Mouse (Mus musculus) cerebellum, adult (tissue): ENCODE measurements at regions not wholly inside any gene's neighbourhood (a gene's known extent, or its start where the extent isn't known, plus 50 kb on each side); places are given as distances from the start of the nearest gene placed in this dataset.

Experiments used
- ATAC-seq: cut with Nextera tagmentation; 2 replicates; pipeline ENCODE4 v1.9.2; 2017; ENCODE audit warnings: mild to moderate bottlenecking, moderate library complexity, mixed read lengths; ENCODE audit not compliant: insufficient number of reproducible peaks, low FRiP score, low TSS enrichment

DNA sequence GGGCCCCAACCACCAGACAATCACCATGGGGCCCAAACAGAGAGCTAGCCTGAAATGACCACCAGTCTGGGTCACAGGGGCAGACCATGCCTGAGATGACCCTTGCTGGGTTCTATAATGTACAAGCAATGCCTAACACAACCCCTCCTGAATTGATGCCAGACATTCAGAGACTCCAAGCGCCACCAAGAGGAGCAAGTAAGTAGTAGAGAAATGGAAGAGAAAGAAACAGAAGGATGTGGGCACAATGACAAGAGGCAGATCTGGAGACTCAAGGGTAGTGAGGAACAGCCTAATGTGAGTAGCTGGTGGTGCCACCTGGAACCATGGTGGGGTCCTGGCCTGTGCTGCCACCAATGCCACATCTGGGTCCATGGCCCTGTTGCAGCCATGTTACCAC lies 566.6 kb upstream of the Adamts9 start:
- ATAC-seq = no peak

DNA sequence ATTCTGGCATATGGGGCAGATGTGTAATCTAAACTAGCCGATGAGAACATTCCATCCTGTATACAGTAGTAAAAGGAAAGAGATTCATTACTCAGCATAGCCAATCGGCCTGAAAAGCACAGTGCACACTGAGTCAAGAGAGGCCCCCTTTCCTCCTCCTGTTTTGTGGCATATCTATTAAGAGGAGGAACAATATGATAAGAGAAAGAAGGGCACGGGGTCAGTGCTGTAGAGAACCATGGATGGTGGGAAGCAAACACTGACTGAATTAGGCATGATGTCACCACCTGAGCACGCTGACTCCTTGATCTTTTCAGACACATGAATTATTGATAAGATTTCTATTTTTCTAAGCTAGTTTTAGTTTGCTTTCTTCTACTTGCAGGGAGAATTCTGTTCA lies 554.5 kb upstream of the Adamts9 start:
- ATAC-seq = no peak

DNA sequence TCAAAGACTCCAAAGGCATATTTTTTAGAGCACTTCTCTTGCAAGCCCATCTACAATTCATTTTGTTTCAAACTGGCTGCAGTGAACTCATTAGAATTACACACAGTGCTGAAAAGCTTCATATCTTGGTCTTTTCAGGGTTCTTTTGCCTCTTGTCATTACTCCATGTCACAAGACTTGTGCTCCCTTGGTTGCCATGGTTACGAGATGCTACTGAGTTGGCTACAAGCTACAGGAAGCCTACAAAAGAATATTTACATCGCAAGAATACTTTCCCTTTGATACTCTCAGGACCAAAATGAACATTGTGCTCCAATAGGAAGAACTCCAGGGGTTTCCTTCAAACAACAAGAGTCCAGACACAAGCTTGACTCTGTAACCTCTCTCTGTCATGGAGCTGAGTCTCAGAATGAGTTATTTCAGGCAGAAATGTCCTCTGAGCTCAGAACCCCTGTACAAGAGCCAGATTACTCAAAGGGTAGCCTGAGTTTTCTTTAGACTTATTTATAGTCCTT lies 545.2 kb upstream of the Adamts9 start:
- ATAC-seq = no peak

DNA sequence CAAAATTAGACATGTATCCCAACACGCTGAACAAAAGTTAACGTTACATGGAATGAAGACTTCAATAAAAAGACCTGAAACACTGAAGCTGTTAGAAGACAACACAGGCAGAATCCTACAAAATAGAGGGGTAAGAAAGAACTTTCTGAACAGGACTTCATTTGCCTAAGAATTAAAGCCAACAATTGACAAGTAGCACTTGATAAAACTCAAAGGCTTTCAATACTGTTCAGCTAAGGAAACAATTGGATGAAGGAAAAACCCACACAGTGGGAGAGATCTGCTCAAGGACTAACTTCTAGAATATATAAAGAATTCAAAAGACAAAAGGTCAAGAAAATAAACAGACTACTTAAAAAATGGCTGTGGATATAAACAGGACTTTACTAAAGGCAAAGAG lies 535.2 kb upstream of the Adamts9 start:
- ATAC-seq = no peak

DNA sequence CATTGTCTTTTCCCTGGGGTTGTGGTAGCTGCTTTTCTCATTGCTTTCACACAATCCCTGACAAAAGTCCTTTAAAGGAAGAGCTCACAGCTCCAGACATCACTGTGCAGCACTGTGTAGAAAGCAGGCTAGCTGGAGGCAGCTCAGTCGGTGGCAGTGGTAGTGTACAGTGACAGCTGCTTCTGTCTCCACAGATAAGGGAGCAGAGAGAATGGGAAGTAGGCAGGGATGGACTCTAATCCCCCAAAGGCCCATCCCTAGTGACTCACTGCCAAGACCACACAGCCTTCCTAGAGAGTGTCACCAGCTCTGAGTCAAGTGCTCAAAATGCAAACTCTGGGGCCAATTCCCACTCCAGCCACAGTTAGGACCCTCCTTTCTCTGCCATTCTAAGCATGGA lies 531.7 kb upstream of the Adamts9 start:
- ATAC-seq = no peak

DNA sequence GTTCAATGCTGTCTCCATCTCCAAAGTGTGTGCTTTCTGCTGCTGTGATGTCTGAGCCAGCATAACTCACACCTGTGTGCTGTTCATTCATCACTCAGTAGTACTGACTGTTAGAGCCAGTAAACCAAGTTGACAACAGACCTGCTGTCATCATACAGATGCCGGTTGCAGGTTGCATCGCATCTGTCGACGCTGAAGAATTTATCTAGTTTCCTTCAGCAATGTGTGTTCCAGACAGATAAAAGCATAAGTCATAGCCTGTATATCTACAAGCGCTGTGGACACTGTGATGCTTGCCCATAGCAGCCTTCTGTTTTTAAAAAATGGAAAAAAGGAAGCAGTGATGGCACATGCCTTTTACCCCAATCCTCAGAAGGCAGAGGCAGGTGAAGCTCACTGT lies 524.6 kb upstream of the Adamts9 start:
- no peak for ATAC-seq

DNA sequence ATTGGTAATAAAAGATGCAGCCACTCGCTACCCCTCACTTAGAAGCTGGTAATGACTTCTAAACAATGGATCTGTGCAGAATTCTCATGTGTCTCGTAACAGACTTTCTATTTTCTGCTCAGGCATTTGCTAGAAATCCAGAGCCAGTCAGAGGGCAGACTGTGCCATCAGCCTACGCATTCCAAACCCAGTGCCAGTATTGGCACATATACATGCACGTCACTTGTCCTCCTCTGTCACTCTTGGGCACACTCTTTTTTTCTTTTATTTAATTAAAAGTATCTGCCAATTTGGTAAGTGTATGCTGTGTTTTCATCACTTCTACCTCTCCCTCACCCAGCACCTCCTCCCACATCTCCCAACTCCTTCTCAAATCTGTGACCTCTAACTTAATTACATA lies 519.6 kb upstream of the Adamts9 start:
- ATAC-seq = no peak

DNA sequence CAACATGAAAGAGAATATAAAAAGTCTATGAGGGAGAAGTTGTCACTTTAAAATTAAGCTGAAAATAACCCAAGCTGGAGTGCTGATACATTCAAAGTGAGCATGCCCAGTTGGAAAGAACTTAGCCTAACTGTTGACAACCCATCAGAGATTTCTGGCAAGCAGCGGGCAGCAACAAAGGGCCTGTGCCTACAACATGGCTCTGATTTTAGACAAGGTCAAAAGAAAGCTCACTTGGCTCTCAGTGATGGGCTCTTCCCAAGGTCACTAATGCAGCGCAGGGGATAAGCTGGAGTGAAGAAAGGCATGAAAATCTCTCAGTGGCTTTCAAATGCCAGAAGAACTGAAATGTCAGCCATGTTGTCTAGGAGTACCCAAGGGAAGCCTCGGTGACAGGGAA lies 518.1 kb upstream of the Adamts9 start:
- no peak for ATAC-seq

DNA sequence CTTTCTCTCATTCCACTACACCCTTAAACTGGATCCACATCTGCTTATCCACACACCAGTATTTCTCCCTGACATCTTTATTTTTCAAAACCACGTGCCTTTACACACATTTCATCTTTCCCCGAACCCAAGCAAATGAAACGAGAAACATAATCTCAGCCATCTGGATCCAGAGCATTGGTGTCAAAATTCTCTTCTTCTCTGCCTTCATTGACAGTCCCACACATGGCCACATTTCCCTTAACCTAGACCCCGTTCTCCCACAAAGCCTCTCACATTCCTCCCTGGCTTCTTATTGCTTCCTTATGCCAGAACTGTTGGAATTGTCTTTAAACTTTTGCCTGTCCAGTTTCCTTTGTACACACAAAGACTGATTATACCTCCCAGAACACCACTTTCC lies 514.3 kb upstream of the Adamts9 start:
- no peak for ATAC-seq

DNA sequence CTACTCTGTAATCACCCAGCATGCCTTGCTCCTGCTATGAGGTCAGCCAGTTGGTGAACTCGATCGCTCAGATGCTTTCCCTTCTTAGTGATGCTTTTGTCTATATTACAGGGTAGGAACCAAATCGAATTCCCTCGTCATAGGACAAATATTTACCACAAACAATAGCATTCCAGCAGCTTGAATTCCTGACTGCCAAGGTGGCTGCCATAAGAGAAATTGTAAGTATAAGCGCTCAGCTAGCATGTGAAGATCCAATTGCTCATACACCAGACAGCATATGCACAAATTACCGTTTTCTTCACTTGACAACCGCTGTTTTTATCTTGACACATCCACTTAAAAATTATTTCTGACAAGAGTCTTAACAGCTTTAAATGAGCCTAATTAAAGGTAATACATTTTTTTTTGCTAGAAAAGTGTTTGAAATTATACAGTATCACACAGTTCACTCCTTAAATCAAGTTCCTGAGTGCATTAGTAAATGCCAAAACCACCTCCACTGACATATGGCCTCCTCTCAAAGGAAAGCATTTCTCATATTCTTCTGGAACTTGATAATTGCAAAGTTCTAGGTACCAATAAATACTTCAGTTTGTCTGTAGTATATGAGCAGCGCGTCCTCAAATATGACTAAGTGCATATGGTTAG lies 513.2 kb upstream of the Adamts9 start:
- no peak for ATAC-seq

DNA sequence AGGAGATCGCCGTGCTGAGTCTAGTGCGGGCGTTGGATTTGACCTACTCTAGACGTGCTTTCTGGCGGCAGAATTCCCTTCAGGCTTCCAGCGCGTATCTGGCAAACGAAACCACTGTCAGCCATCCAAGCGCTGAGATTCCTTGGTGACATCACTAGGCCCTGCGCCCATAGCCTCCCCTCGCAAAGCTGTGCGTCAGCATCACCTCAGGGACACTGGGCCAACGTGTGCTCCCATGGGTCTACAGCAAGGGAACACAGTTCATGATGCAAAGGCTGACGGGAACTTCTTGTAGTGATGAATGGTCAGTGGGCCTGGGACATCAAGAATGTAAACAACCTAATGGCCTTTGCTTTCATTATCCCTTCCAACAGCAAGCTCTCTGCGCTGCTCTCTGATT lies 502.3 kb upstream of the Adamts9 start:
- no peak for ATAC-seq

DNA sequence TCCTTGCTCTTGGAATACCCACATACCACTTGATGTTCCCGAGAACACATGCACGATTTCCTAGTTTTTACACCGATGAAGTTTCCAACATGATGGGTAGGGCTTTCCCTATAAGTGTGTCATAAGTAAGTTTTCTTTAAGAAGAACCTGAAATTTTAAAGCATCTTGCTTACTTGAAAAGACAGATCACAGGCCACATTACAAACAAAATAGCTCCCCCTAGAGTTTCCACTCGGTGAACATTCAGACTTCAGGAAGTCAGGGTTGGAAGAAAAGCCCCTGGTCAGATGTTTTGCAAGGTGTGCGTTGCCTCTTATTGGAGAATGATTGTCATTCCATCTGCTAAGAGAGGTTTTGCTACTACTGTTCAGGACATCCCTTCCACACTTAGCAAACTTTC lies 501.8 kb upstream of the Adamts9 start:
- ATAC-seq = no peak

DNA sequence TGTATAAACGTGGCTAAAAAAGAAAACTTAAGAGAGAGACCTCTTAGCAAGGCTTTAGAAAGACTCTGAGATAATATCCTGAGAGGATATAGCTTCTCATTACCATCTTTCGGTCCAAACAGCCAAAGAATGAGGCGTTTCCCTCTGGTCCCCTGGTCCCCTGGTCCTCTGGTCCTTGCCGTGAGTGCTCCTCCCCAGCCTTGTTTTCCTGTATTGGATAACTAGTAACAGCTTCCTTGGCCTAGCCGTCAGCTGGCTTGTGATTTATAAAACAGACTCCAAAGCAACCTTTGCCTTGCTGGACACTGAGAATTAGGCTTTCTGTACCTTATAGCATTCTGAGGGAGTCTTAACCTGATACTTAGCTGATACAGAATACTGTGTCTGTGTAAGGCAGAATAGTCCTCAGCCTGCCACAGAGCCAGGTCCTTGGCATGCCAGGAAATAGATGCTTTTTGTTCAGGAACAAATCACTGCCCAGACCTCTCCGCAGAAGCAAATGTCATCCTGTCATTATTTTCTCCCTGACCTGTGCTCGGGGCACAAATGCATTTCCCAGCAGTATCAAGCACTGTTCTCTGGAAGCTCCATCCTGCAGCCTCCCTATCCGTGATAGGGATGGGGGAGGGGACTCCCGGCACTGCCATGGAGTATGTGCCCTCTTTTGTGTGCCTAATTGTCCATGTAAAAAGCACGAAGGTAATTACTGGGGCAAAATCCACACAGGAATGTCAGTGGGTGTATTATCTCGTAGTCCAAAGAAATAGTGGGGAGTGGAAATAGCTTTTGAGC lies 500.7 kb upstream of the Adamts9 start:
- no peak for ATAC-seq

DNA sequence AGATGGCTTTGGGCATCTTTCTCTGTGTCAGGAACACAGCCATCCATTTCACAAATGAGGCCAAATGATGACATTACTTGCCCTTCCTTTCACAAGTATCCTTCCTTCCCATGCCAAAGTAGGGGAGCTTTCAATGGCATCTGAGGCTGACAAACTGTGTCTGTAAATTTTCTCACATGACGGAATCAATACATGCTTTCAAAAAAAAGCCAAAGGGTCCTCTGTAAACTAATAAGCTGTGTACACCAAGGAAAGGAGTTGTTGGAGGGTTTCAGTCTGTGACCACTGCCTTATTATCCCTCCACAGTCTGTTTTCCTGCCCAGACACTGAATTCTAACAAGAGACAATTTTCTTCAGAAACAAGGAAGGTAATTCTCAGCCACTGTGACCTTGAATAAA lies 490.2 kb upstream of the Adamts9 start:
- no peak for ATAC-seq

DNA sequence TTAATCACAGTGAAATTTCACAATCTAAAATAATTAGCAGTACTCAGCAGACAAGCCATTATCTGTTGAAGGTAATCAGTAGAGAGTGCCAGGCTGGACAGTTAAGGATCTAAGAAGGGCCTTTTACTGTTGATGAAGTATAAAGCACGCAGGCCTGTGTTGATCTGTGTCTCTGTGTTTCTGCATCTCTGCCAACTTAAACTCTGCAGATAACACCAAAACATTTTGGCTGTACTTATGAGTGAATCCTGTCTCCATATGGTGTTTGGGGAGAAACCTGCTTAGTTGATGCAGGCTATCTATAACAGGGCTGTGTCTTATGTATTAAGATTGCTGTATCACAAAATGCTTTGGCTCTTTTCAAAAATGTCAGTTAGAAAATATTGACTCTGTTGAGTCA lies 482.8 kb upstream of the Adamts9 start:
- no peak for ATAC-seq

DNA sequence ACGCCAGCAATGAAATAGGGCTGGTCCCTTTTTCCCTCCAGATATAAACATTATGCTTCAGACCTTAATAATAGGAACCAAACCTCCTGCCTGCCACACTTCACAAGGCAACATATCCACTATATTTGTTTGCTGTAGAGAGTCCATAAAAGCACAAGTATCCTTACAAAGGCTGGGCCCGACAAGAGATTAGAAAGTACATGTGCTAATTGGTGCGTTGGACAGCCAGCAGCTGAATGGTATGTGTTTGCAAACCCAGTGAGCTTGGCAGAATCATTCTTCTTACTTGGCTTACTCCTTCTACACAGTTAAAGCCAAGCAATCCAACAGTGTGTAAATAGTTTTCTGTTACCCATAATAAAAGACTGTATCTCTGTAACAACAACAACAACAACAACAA lies 479.6 kb upstream of the Adamts9 start:
- ATAC-seq = no peak

DNA sequence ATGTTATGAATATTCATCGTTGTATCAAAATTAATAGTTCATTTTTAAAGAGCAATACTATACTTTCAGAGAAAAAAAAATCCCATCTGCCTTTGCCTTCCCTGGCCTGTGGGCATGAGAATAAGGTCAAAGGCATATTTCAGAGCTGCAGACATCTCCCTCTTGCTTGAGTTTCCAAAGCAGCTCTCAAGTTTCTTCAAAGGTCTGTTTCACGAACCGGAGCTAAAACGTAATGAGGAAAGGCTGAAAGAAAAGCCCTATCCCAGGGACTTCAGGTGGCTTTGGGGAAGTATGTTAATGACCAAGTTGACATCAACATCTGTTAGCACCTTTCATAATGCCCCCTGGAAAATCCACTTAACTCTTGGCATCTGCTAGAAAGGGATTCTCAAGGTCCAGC lies 479.0 kb upstream of the Adamts9 start:
- ATAC-seq = no peak

DNA sequence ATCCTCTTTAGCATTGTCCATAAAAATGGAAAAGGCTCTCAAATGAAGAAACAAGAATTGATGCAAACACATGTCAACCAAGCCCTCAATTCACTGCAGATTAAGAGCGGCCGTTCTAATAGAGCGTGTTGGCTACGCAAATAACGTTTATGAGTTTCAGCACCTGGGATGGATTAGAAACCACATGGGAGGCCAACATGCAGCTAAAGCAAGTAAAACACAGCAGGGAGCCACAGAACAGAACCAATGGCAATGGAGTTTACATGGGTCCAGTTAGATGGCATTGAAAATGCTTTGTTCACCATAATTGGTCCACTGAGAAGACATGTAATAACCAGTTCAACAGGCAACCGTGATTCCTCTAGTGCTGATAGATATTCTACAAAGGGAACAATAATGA lies 474.3 kb upstream of the Adamts9 start:
- ATAC-seq = no peak

DNA sequence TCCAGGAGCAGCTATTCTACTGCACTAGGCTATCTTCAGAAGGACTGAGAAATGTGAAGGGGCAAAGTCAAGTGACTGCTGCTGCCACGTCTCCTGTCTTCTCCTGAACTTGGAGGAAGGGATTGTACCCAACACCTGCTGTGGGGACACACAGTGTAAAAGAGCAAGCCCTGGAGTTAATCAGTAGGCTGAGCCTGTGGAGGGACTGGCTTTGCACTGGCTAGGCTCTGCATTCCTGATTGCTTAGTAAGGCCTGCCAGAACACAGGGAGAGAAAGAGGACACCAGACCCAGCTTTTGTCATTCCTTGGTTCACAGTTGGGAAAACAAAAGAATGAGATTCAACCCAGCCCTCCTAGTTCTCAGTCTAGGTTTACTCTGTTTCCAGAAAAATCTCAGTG lies 472.7 kb upstream of the Adamts9 start:
- ATAC-seq = no peak

DNA sequence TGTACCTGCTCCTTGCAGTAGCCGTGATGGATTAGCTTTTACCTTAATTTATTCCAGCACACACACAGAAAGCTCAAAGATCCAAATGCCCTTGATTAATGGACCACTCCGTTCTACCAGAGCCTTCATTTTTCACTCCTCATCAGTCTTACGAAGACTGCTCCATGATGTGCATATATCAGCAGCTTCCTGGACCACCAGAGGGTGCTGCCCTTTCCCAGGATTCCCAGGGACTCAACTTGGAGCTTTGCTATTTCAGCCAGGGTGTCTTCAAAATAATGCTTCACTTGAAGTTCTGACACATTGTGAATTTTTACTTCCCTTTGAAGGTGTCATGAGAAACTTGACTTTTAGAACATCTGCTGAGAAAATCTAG lies 467.8 kb upstream of the Adamts9 start:
- no peak for ATAC-seq

DNA sequence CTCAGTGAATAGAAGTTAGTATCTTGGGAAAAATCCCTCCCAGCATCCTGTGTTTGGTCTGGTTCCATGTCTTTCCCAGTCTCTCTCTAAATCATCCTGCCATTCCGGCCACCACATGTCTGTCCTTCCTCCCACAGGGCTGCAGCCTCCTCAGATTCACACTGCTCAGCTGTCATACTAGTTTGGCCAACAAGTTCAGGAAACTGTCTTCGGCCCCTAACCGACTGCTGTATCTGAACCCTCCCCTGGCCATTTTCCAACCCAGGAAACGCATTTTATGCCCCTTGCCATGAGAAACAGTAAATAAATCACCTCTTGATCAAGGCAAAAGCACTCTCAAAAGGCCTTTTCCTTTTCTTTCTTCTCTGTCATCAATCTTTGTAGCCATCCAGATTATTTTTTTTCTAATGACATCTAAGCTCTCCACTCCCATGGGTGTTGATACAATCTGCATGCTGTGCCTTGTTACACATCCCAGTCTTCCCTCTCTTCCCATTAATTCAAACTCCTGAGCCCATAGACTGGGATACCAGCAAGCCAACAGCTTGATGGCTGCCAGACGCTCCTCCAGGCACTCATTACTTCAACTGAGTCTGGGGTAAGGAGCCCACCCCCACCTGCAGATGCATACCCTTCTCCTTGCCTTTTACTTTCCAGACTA lies 467.3 kb upstream of the Adamts9 start:
- no peak for ATAC-seq

DNA sequence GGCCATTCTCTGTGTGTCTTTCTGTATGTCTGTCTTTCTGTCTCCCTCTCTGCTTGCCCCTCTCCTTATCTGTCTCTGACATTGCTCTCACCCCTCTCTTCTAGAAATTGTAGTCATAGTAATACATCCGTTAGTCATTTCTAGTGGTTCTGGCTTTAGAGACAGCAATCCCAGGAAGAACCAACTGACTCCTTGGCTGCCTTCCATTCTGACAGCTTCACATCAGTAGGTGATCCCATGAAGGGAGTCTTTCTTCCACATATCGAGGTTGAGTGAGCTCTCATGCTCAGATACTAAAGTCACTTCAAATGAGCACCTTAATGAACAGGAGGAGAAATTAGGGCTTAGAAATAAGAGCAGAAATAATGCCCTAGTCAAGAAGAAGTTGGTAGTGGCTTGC lies 455.3 kb upstream of the Adamts9 start:
- no peak for ATAC-seq
